Mouse (Mus musculus) intestine, embryonic 14.5 days (tissue): ENCODE data around the gene Prcd. TPM values are rescaled to one million over a fixed set of nuclear protein-coding genes. Genes with fewer than 3 reads are reported as not detected.
"Not testable (repeated sequence)": the region's sequence is repeated elsewhere in the genome, so short reads cannot be mapped to it uniquely, and the experiment has no call there.

Source experiments
- ATAC-seq: fragments of 200-750 bp; cut with Nextera tagmentation; replicated peaks from 2 replicates; pipeline ENCODE4 v1.8.0; 2017; ENCODE audit warnings: low read depth, moderate number of reproducible peaks, moderate TSS enrichment, moderate library complexity; ENCODE audit not compliant: low FRiP score, low TSS enrichment
- DNase-seq: peaks from one replicate; pipeline ENCODE4 v3.0.0-alpha.2; 2018; ENCODE audit warnings: low spot score
- H3K27ac ChIP-seq: fragments of 300-500 bp; sonication (generic); 2 replicates; pipeline ENCODE4 v1.5.1; 2014; ENCODE audit warnings: low read depth, mild to moderate bottlenecking, control low read depth
- H3K27me3 ChIP-seq: fragments of 300-500 bp; sonication (generic); replicated peaks from 2 replicates; pipeline ENCODE4 v1.6.1; 2014; ENCODE audit warnings: low read length, control low read depth; ENCODE audit not compliant: control insufficient read depth, insufficient read depth
- H3K36me3 ChIP-seq: fragments of 300-500 bp; sonication (generic); 2 replicates; pipeline ENCODE4 v1.6.1; 2014; ENCODE audit warnings: low read length, control low read depth; ENCODE audit not compliant: control insufficient read depth, insufficient read depth
- H3K4me1 ChIP-seq: fragments of 300-500 bp; sonication (generic); replicated peaks from 2 replicates; pipeline ENCODE4 v1.6.1; 2014; ENCODE audit warnings: low read length, control low read depth, mixed read lengths; ENCODE audit not compliant: control insufficient read depth, insufficient read depth
- H3K4me2 ChIP-seq: fragments of 300-500 bp; sonication (generic); 2 replicates; pipeline ENCODE4 v1.6.1; 2014; ENCODE audit warnings: low read length
- H3K4me3 ChIP-seq: fragments of 300-500 bp; sonication (generic); 2 replicates; pipeline ENCODE4 v1.5.1; 2014; ENCODE audit warnings: low read depth, low read length, control low read depth, mixed read lengths
- H3K9ac ChIP-seq: fragments of 300-500 bp; sonication (generic); 2 replicates; pipeline ENCODE4 v1.6.1; 2014; ENCODE audit warnings: mild to moderate bottlenecking, low read length
- H3K9me3 ChIP-seq: fragments of 300-500 bp; sonication (generic); 2 replicates; pipeline ENCODE4 v1.6.1; 2016; ENCODE audit warnings: low read length, control low read depth; ENCODE audit not compliant: control insufficient read depth
- WGBS: fragments of 180-500 bp; shearing (Covaris S2); extraction: QIAGEN DNeasy Blood & Tissue Kit; methylation state at CpG from one replicate; pipeline ENCODE4 v1.1.7; 2014; 5-methylcytosine and 5-hydroxymethylcytosine counted together
- polyA plus RNA-seq: library from polyadenylated mRNA; unstranded; fragments of >200 nt; fragmentation: Nextera tagmentation; extraction: Ambion mirVana; gene quantifications from 2 replicates; pipeline ENCODE4 v1.2.1, GENCODE M21; 2014

The Prcd gene
- polyA plus RNA-seq, result 0.75 and 1.8 TPM in 2 replicates

GRCm38 (mm10) chr11:116653234-116653633, at the start of gene Prcd:
Gene Prcd (plus strand): TSS chr11:116653534.
- Histone ChIP-seq H3K9ac (peak within 1 kb of the TSS; percentile 54), H3K36me3 (no peaks in the 10 kb centered on the region), H3K27me3 (peaks cover 10% of the 10 kb centered on the region), H3K4me2 (peak within 1 kb of the TSS; percentile 91), H3K4me3 (peak within 1 kb of the TSS; percentile 53), H3K4me1 (peaks cover 32% of the 10 kb centered on the region), H3K27ac (no peak within 1 kb of the TSS), H3K9me3 (no peaks in the 10 kb centered on the region)
- DNase-seq (no peak), ATAC-seq (no peak)
- WGBS, result 3% methylated on average over 10 of the region's 10 CpGs

GRCm38 (mm10) chr11:116604097-116604496, 49.2 kb upstream of the Prcd start:
- no peaks in the 10 kb centered on the region for H3K9me3 ChIP-seq
- DNase-seq, result no peak
- WGBS, result 88% methylated on average over 12 of the region's 12 CpGs
- no peaks in the 10 kb centered on the region for H3K27me3 ChIP-seq
- H3K9ac ChIP-seq, result no peak overlapping the region
- H3K36me3 ChIP-seq, result peaks cover 14% of the 10 kb centered on the region
- ATAC-seq, result no peak
- H3K4me1 ChIP-seq, result no peaks in the 10 kb centered on the region
- H3K4me3 ChIP-seq, result no peak overlapping the region
- H3K4me2 ChIP-seq, result no peak overlapping the region
- no peak overlapping the region for H3K27ac ChIP-seq

GRCm38 (mm10) chr11:116607717-116608116, 45.6 kb upstream of the Prcd start:
- no peaks in the 10 kb centered on the region for H3K9me3 ChIP-seq
- DNase-seq, result no peak
- no peak for ATAC-seq
- no peak overlapping the region for H3K4me3 ChIP-seq
- no peaks in the 10 kb centered on the region for H3K27me3 ChIP-seq
- H3K27ac ChIP-seq, result no peak overlapping the region
- no peak overlapping the region for H3K9ac ChIP-seq
- H3K4me1 ChIP-seq, result no peaks in the 10 kb centered on the region
- WGBS, result 91% methylated on average over 3 of the region's 3 CpGs
- H3K4me2 ChIP-seq, result no peak overlapping the region
- peaks cover 14% of the 10 kb centered on the region for H3K36me3 ChIP-seq

GRCm38 (mm10) chr11:116609965-116610630, 43.2 kb upstream of the Prcd start:
- no peak overlapping the region for H3K4me3 ChIP-seq
- no peak overlapping the region for H3K9ac ChIP-seq
- H3K9me3 ChIP-seq, result no peaks in the 10 kb centered on the region
- ATAC-seq, result no peak
- peaks cover 12% of the 10 kb centered on the region for H3K36me3 ChIP-seq
- no peaks in the 10 kb centered on the region for H3K4me1 ChIP-seq
- H3K27me3 ChIP-seq, result no peaks in the 10 kb centered on the region
- 77% methylated on average over 15 of the region's 15 CpGs for WGBS
- H3K27ac ChIP-seq, result no peak overlapping the region
- no peak overlapping the region for H3K4me2 ChIP-seq
- no peak for DNase-seq

- 87% methylated on average over 9 of the region's 9 CpGs for WGBS
Measured at GRCm38 (mm10) chr11:116611168-116611567, 42.2 kb upstream of the Prcd start.

GRCm38 (mm10) chr11:116611883-116612282, 41.5 kb upstream of the Prcd start:
- H3K9ac ChIP-seq, result no peak overlapping the region

More at GRCm38 (mm10) chr11:116611168-116611567, 42.2 kb upstream of the Prcd start:
- DNase-seq, H3K4me2 ChIP-seq, ATAC-seq, H3K27me3 ChIP-seq, H3K36me3 ChIP-seq, H3K9me3 ChIP-seq, H3K27ac ChIP-seq, H3K4me3 ChIP-seq, H3K4me1 ChIP-seq, H3K9ac ChIP-seq: not testable (repeated sequence)

GRCm38 (mm10) chr11:116612554-116612953, 40.8 kb upstream of the Prcd start:
- no peaks in the 10 kb centered on the region for H3K9me3 ChIP-seq
- DNase-seq (no peak), ATAC-seq (no peak)
- no peak overlapping the region for H3K9ac ChIP-seq
- H3K4me1 ChIP-seq, result peaks cover 6% of the 10 kb centered on the region
- no peaks in the 10 kb centered on the region for H3K27me3 ChIP-seq
- H3K4me2 ChIP-seq, result no peak overlapping the region
- H3K27ac ChIP-seq, result no peak overlapping the region
- H3K4me3 ChIP-seq, result no peak overlapping the region
- WGBS, result 92% methylated on average over 1 of the region's 1 CpGs
- H3K36me3 ChIP-seq, result 0 out of 2 replicates have a peak, but pooled peaks cover 5% of the 10 kb centered on the region

More at GRCm38 (mm10) chr11:116611883-116612282, 41.5 kb upstream of the Prcd start:
- no peak for ATAC-seq
- Histone ChIP-seq H3K9me3 (no peaks in the 10 kb centered on the region), H3K4me3 (no peak overlapping the region), H3K4me2 (no peak overlapping the region), H3K27me3 (no peaks in the 10 kb centered on the region), H3K27ac (no peak overlapping the region), H3K36me3 (peaks cover 7% of the 10 kb centered on the region; the same call in 1 of the 2 replicates), H3K4me1 (peaks cover 6% of the 10 kb centered on the region)
- no peak for DNase-seq
- 89% methylated on average over 9 of the region's 9 CpGs for WGBS

GRCm38 (mm10) chr11:116613234-116613633, 40.1 kb upstream of the Prcd start:
- ATAC-seq (no peak), DNase-seq (no peak)
- Histone ChIP-seq H3K9me3 (no peaks in the 10 kb centered on the region), H3K36me3 (0 out of 2 replicates have a peak, but pooled peaks cover 5% of the 10 kb centered on the region), H3K4me1 (peaks cover 6% of the 10 kb centered on the region), H3K4me2 (no peak overlapping the region), H3K27me3 (no peaks in the 10 kb centered on the region), H3K4me3 (no peak overlapping the region), H3K27ac (no peak overlapping the region), H3K9ac (no peak overlapping the region)
- 90% methylated on average over 6 of the region's 6 CpGs for WGBS
